In the genomic region with DNA sequence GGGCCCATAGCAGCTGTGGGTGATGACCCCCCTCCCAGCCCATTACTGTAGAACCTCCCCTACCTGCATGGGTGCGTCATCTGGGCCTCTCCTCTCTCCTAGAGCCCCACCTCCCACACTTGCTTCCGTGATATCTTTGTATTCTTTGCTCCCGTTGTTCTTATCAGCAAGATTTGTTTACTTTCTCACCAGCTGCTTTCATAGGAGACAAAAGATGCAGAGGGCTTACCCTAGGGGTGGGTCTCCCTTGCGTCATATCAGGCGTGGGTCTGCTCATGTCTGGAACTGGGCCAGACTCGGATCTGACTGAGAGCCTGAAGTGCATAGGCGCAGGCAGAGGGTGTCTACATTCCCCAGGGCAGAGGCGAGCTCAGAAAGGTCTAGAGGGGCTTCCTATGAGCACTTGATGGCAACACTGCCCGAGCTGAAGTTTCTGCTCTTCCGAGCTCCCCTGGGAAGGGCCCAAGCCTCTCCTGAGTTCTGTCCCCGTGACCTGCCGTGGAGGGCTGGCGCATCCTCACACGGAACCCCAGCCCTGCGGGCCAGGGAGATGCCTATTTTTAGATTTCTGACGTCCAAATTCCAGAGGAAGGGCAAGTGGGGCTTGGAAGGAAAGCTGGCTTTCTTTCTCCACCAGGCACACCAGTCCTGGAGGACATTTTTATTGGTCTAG, we compare ENCODE assay signal across 9 mouse cellular contexts. TPM values are rescaled to one million over a fixed set of nuclear protein-coding genes. Genes with fewer than 3 reads are reported as not detected.
DNase-seq lines count a peak whose midpoint lies in the region; ATAC-seq and TF ChIP-seq lines count a peak whose summit lies in the region.
"Had no signal": no experiment of that assay in that cellular context is flagged by ENCODE, and none has a peak within 500 bp of the region (broad histone marks: within the 10 kb centered on the region; RNA-seq: fewer than 3 reads in every experiment).

No protein-coding gene starts in this region.

- TF ChIP-seq CTCF in stomach, postnatal 0 days (IDR thresholded peaks at IDR 0.05; ENCODE audit: low read depth), result no peak

- WGBS in midbrain, embryonic 10.5 days, result 69% methylated on average over 16 of the region's 16 CpGs
- WGBS in midbrain, embryonic 13.5 days, result 69% methylated on average over 16 of the region's 16 CpGs
- WGBS in heart, embryonic 11.5 days (ENCODE audit: insufficient replicate concordance), result 20% methylated on average over 16 of the region's 16 CpGs
- WGBS in large intestine, adult 2 months, result 7% methylated on average over 16 of the region's 16 CpGs
- WGBS in stomach, postnatal 0 days, result 9% methylated on average over 16 of the region's 16 CpGs
- WGBS in forebrain, embryonic 15.5 days, result 63% methylated on average over 16 of the region's 16 CpGs

- no peak for DNase-seq in midbrain, embryonic 10.5 days (ENCODE audit: low spot score)
- peak; percentile 78 for DNase-seq in large intestine, adult 2 months (ENCODE audit: low read depth, low spot score)
- DNase-seq in stomach, postnatal 0 days (ENCODE audit: low spot score), result peak; percentile 89
- no peak for DNase-seq in left cerebral cortex, postnatal 4 days
- no peak for DNase-seq in right cerebral cortex, postnatal 36 days (ENCODE audit: low spot score in 2 of 2)

- H3K36me3 ChIP-seq in midbrain, embryonic 10.5 days, result no peaks in the 10 kb centered on the region
- no peaks in the 10 kb centered on the region for H3K36me3 ChIP-seq in midbrain, embryonic 13.5 days
- H3K36me3 ChIP-seq in heart, embryonic 11.5 days (ENCODE audit: control insufficient read depth, insufficient read depth, low read length), result no peaks in the 10 kb centered on the region
- no peaks in the 10 kb centered on the region for H3K36me3 ChIP-seq in stomach, postnatal 0 days (ENCODE audit: control insufficient read depth, insufficient read depth, low read length)
- H3K36me3 ChIP-seq in forebrain, embryonic 15.5 days, result no peaks in the 10 kb centered on the region
- H3K36me3 ChIP-seq: embryonic facial prominence, embryonic 13.5 days had no signal

- no peak overlapping the region for H3K4me3 ChIP-seq in midbrain, embryonic 10.5 days
- H3K4me3 ChIP-seq in midbrain, embryonic 13.5 days (replicated peaks), result no peak overlapping the region
- no peak overlapping the region for H3K4me3 ChIP-seq in heart, embryonic 11.5 days (ENCODE audit: low read depth, low read length)
- 0 out of 2 replicates have a peak overlapping the region, but pooled peaks have one; percentile 10 for H3K4me3 ChIP-seq in stomach, postnatal 0 days (ENCODE audit: low read depth, low read length)
- H3K4me3 ChIP-seq in forebrain, embryonic 15.5 days, result no peak overlapping the region
- H3K4me3 ChIP-seq: embryonic facial prominence, embryonic 13.5 days had no signal

- intact Hi-C loops in left cerebral cortex, postnatal 4 days (cut with DNase I), result no loop called here

- H3K9me3 ChIP-seq in midbrain, embryonic 10.5 days (replicated peaks), result no peaks in the 10 kb centered on the region
- no peaks in the 10 kb centered on the region for H3K9me3 ChIP-seq in midbrain, embryonic 13.5 days
- H3K9me3 ChIP-seq in heart, embryonic 11.5 days (replicated peaks; ENCODE audit: control insufficient read depth, low read length), result no peaks in the 10 kb centered on the region
- no peaks in the 10 kb centered on the region for H3K9me3 ChIP-seq in stomach, postnatal 0 days (ENCODE audit: control insufficient read depth, low read length)
- H3K9me3 ChIP-seq in forebrain, embryonic 15.5 days, result no peaks in the 10 kb centered on the region
- H3K9me3 ChIP-seq: embryonic facial prominence, embryonic 13.5 days had no signal

- H3K4me1 ChIP-seq in midbrain, embryonic 10.5 days, result peaks cover 69% of the 10 kb centered on the region
- peaks cover 29% of the 10 kb centered on the region for H3K4me1 ChIP-seq in midbrain, embryonic 13.5 days (replicated peaks)
- H3K4me1 ChIP-seq in heart, embryonic 11.5 days (ENCODE audit: control insufficient read depth, insufficient read depth, low read length), result peaks cover 18% of the 10 kb centered on the region
- H3K4me1 ChIP-seq in stomach, postnatal 0 days (replicated peaks; ENCODE audit: control insufficient read depth, insufficient read depth), result peaks cover 3% of the 10 kb centered on the region
- no peaks in the 10 kb centered on the region for H3K4me1 ChIP-seq in forebrain, embryonic 15.5 days

- TF ChIP-seq EP300 in stomach, postnatal 0 days (optimal IDR thresholded peaks at IDR 0.05), result peak; percentile 74

- peaks cover 13% of the 10 kb centered on the region for H3K27me3 ChIP-seq in midbrain, embryonic 10.5 days (ENCODE audit: low read depth, poor library complexity, severe bottlenecking)
- H3K27me3 ChIP-seq in midbrain, embryonic 13.5 days, result 0 out of 2 replicates have a peak, but pooled peaks cover 4% of the 10 kb centered on the region
- no peaks in the 10 kb centered on the region; the same call in 1 of the 2 replicates for H3K27me3 ChIP-seq in heart, embryonic 11.5 days (ENCODE audit: control insufficient read depth, insufficient read depth, low read length)
- no peaks in the 10 kb centered on the region for H3K27me3 ChIP-seq in stomach, postnatal 0 days (ENCODE audit: control insufficient read depth, insufficient read depth, low read length)
- no peaks in the 10 kb centered on the region for H3K27me3 ChIP-seq in forebrain, embryonic 15.5 days

- no peak for ATAC-seq in midbrain, embryonic 13.5 days
- peak; percentile 58 for ATAC-seq in heart, embryonic 11.5 days (replicated peaks; ENCODE audit: insufficient number of reproducible peaks, low FRiP score, low TSS enrichment)
- ATAC-seq in stomach, postnatal 0 days (ENCODE audit: low FRiP score, low TSS enrichment), result peak; percentile 86
- ATAC-seq in forebrain, embryonic 15.5 days (replicated peaks), result no peak

- H3K27ac ChIP-seq in midbrain, embryonic 10.5 days (replicated peaks), result peak overlapping the region; percentile 63; the same call in 1 of the 2 replicates
- H3K27ac ChIP-seq in midbrain, embryonic 13.5 days, result no peak overlapping the region
- H3K27ac ChIP-seq in heart, embryonic 11.5 days (ENCODE audit: low read depth, low read length), result peak overlapping the region; percentile 93
- H3K27ac ChIP-seq in stomach, postnatal 0 days (replicated peaks), result peak overlapping the region; percentile 93
- no peak overlapping the region for H3K27ac ChIP-seq in forebrain, embryonic 15.5 days (replicated peaks)
- H3K27ac ChIP-seq: embryonic facial prominence, embryonic 13.5 days had no signal

- H3K9ac ChIP-seq in midbrain, embryonic 13.5 days (replicated peaks), result no peak overlapping the region
- H3K9ac ChIP-seq in heart, embryonic 11.5 days (ENCODE audit: low read depth, low read length), result peak overlapping the region; percentile 54; the same call in 1 of the 2 replicates
- H3K9ac ChIP-seq in stomach, postnatal 0 days (ENCODE audit: low read length), result peak overlapping the region; percentile 50
- no peak overlapping the region for H3K9ac ChIP-seq in forebrain, embryonic 15.5 days (replicated peaks)
- H3K9ac ChIP-seq: embryonic facial prominence, embryonic 13.5 days had no signal

- H3K4me2 ChIP-seq in midbrain, embryonic 13.5 days (replicated peaks), result no peak overlapping the region
- H3K4me2 ChIP-seq in heart, embryonic 11.5 days, result peak overlapping the region; percentile 56
- H3K4me2 ChIP-seq in stomach, postnatal 0 days (replicated peaks; ENCODE audit: low read depth), result peak overlapping the region; percentile 36
- no peak overlapping the region for H3K4me2 ChIP-seq in forebrain, embryonic 15.5 days (replicated peaks)
- H3K4me2 ChIP-seq: embryonic facial prominence, embryonic 13.5 days had no signal

RNA-seq across cellular contexts. Expression of gene Wfdc1, which starts 4.4 kb away (rescaled TPM):
- polyA plus RNA-seq in midbrain, embryonic 10.5 days (2016; fragmentation: Nextera tagmentation; extraction: Ambion mirVana), result 20.5 and 32.9 TPM in 2 replicates
- 2.0 and 2.1 TPM in 2 replicates for polyA plus RNA-seq in midbrain, embryonic 13.5 days (2015; fragmentation: Nextera tagmentation; extraction: Ambion mirVana)
- 2.1 and 2.3 TPM in 2 replicates for polyA plus RNA-seq in heart, embryonic 11.5 days (2014; fragmentation: Nextera tagmentation; extraction: Ambion mirVana)
- polyA plus RNA-seq in large intestine, adult 2 months (2012; rRNA removed), result 26.6 and 26.8 TPM in 2 replicates
- 58.0 and 61.0 TPM in 2 replicates for polyA plus RNA-seq in stomach, postnatal 0 days (2015; fragmentation: Nextera tagmentation; extraction: Ambion mirVana)
- polyA plus RNA-seq in forebrain, embryonic 15.5 days (2015; fragmentation: Nextera tagmentation; extraction: Ambion mirVana), result 2.4 and 2.9 TPM in 2 replicates
- 1 to 10 TPM; 3.6 to 4.9 TPM for total RNA-seq in left cerebral cortex, postnatal 4 days (2021)

RNA-seq across cellular contexts. Expression of gene Atp2c2, which starts 29.3 kb away (rescaled TPM):
- polyA plus RNA-seq in midbrain, embryonic 10.5 days (2016; fragmentation: Nextera tagmentation; extraction: Ambion mirVana), result 1.2 and 1.6 TPM in 2 replicates
- not detected in 2 replicates for polyA plus RNA-seq in midbrain, embryonic 13.5 days (2015; fragmentation: Nextera tagmentation; extraction: Ambion mirVana)
- 0.14 and 0.24 TPM in 2 replicates for polyA plus RNA-seq in heart, embryonic 11.5 days (2014; fragmentation: Nextera tagmentation; extraction: Ambion mirVana)
- polyA plus RNA-seq in large intestine, adult 2 months (2012; rRNA removed), result 7.9 and 9.5 TPM in 2 replicates
- polyA plus RNA-seq in stomach, postnatal 0 days (2015; fragmentation: Nextera tagmentation; extraction: Ambion mirVana), result 7.7 and 8.8 TPM in 2 replicates
- polyA plus RNA-seq in forebrain, embryonic 15.5 days (2015; fragmentation: Nextera tagmentation; extraction: Ambion mirVana), result 0.09 TPM in 1 of 2 replicates, not detected in the other
- under 1 TPM; 0.14 to 0.16 TPM for total RNA-seq in left cerebral cortex, postnatal 4 days (2021)

RNA-seq across cellular contexts. Expression of gene Kcng4, which starts 35.1 kb away (rescaled TPM):
- 0.19 and 0.52 TPM in 2 replicates for polyA plus RNA-seq in midbrain, embryonic 10.5 days (2016; fragmentation: Nextera tagmentation; extraction: Ambion mirVana)
- 0.08 and 0.47 TPM in 2 replicates for polyA plus RNA-seq in midbrain, embryonic 13.5 days (2015; fragmentation: Nextera tagmentation; extraction: Ambion mirVana)
- not detected in 2 replicates for polyA plus RNA-seq in heart, embryonic 11.5 days (2014; fragmentation: Nextera tagmentation; extraction: Ambion mirVana)
- 0.86 and 0.89 TPM in 2 replicates for polyA plus RNA-seq in large intestine, adult 2 months (2012; rRNA removed)
- 0.49 and 0.52 TPM in 2 replicates for polyA plus RNA-seq in stomach, postnatal 0 days (2015; fragmentation: Nextera tagmentation; extraction: Ambion mirVana)
- 0.09 and 0.28 TPM in 2 replicates for polyA plus RNA-seq in forebrain, embryonic 15.5 days (2015; fragmentation: Nextera tagmentation; extraction: Ambion mirVana)
- not detected for total RNA-seq in left cerebral cortex, postnatal 4 days (2021)

RNA-seq across cellular contexts. Expression of gene Adad2, which starts 58.0 kb away (rescaled TPM):
- polyA plus RNA-seq in midbrain, embryonic 10.5 days (2016; fragmentation: Nextera tagmentation; extraction: Ambion mirVana), result 0.28 TPM in 1 of 2 replicates, not detected in the other
- not detected in 2 replicates for polyA plus RNA-seq in midbrain, embryonic 13.5 days (2015; fragmentation: Nextera tagmentation; extraction: Ambion mirVana)
- polyA plus RNA-seq in heart, embryonic 11.5 days (2014; fragmentation: Nextera tagmentation; extraction: Ambion mirVana), result not detected in 2 replicates
- 0.12 and 0.62 TPM in 2 replicates for polyA plus RNA-seq in large intestine, adult 2 months (2012; rRNA removed)
- not detected in 2 replicates for polyA plus RNA-seq in stomach, postnatal 0 days (2015; fragmentation: Nextera tagmentation; extraction: Ambion mirVana)
- not detected in 2 replicates for polyA plus RNA-seq in forebrain, embryonic 15.5 days (2015; fragmentation: Nextera tagmentation; extraction: Ambion mirVana)
- total RNA-seq in left cerebral cortex, postnatal 4 days (2021), result under 1 TPM in 1 of 2 experiments, not detected in 1; 0.42 TPM
- polyA plus RNA-seq: embryonic facial prominence, embryonic 13.5 days had no signal

Comparison
In these comparisons a context has a peak if more than half of its experiments do, and no peak if none do; other contexts are left out.
1. H3K27ac ChIP-seq: peak in midbrain, embryonic 10.5 days (single experiment), heart, embryonic 11.5 days (single experiment) and stomach, postnatal 0 days (single experiment); none in midbrain, embryonic 13.5 days (single experiment) and forebrain, embryonic 15.5 days (single experiment).
2. DNase-seq: peak in large intestine, adult 2 months (single experiment) and stomach, postnatal 0 days (single experiment); none in midbrain, embryonic 10.5 days (single experiment), left cerebral cortex, postnatal 4 days (single experiment) and right cerebral cortex, postnatal 36 days (0 of 2).
3. ATAC-seq: peak in heart, embryonic 11.5 days (single experiment) and stomach, postnatal 0 days (single experiment); none in midbrain, embryonic 13.5 days (single experiment) and forebrain, embryonic 15.5 days (single experiment).
4. H3K4me2 ChIP-seq: peak in heart, embryonic 11.5 days (single experiment) and stomach, postnatal 0 days (single experiment); none in midbrain, embryonic 13.5 days (single experiment) and forebrain, embryonic 15.5 days (single experiment).
5. H3K9ac ChIP-seq: peak in heart, embryonic 11.5 days (single experiment) and stomach, postnatal 0 days (single experiment); none in midbrain, embryonic 13.5 days (single experiment) and forebrain, embryonic 15.5 days (single experiment).